Comparison of ENCODE assay signal across 35 mouse cellular contexts in genomic region chr14:34544001-34544400, GRCm38 (mm10). TPM values are rescaled to one million over a fixed set of nuclear protein-coding genes. Genes with fewer than 3 reads are reported as not detected.
DNase-seq lines count a peak whose midpoint lies in the region; ATAC-seq lines count a peak whose summit lies in the region.
"Had no signal": no experiment of that assay in that cellular context is flagged by ENCODE, and none has a peak within 500 bp of the region (broad histone marks: within the 10 kb centered on the region; RNA-seq: fewer than 3 reads in every experiment).

No protein-coding gene starts in this region.

- H3K27ac ChIP-seq in heart, embryonic 13.5 days (replicated peaks), result peak overlapping the region; percentile 96
- H3K27ac ChIP-seq in intestine, embryonic 15.5 days, result peak overlapping the region; percentile 58
- H3K27ac ChIP-seq: forebrain, embryonic 13.5 days; hindbrain, embryonic 13.5 days; layer of hippocampus, adult 2 months; liver, embryonic 12.5 days; macrophage; midbrain, embryonic 13.5 days; neural tube, embryonic 15.5 days; stomach, embryonic 15.5 days had no signal

- ATAC-seq in heart, embryonic 13.5 days (ENCODE audit: extremely low read depth, insufficient number of reproducible peaks, low FRiP score, low TSS enrichment), result peak; percentile 35; the same call in 1 of the 2 replicates
- ATAC-seq in intestine, embryonic 15.5 days, result no peak
- ATAC-seq: forebrain, embryonic 13.5 days; liver, embryonic 12.5 days; liver, postnatal 0 days; midbrain, embryonic 13.5 days had no signal

- H3K9ac ChIP-seq in heart, embryonic 13.5 days, result peak overlapping the region; percentile 71
- H3K9ac ChIP-seq in intestine, embryonic 15.5 days, result no peak overlapping the region
- H3K9ac ChIP-seq: forebrain, embryonic 13.5 days; hindbrain, embryonic 13.5 days; liver, embryonic 12.5 days; liver, postnatal 0 days; midbrain, embryonic 13.5 days; neural tube, embryonic 15.5 days; stomach, embryonic 15.5 days had no signal

- WGBS in heart, embryonic 13.5 days, result 47% methylated on average over 6 of the region's 6 CpGs
- WGBS in intestine, embryonic 15.5 days, result 90% methylated on average over 6 of the region's 6 CpGs

- DNase-seq in heart, adult 11 months, result peak; percentile 91
- no peak for DNase-seq in heart, postnatal 36 days
- DNase-seq in heart, postnatal 4 days, result no peak
- DNase-seq in layer of hippocampus, postnatal 14 days (ENCODE audit: low spot score in 2 of 2), result no peak
- no peak for DNase-seq in adrenal gland, postnatal 36 days
- DNase-seq: adrenal gland, adult 8-10 months; cerebellum, adult 9-10 months; cerebellum, postnatal 36 days; gastrocnemius, postnatal 25 days; kidney, adult 2 months; kidney, postnatal 36 days; left cerebral cortex, postnatal 4 days; liver, postnatal 0 days; right cerebral cortex, postnatal 25 days; thymus, adult 18-20 months; thymus, postnatal 25 days had no signal

- peaks cover 4% of the 10 kb centered on the region; the same call in 1 of the 2 replicates for H3K27me3 ChIP-seq in heart, embryonic 13.5 days (replicated peaks)
- H3K27me3 ChIP-seq in intestine, embryonic 15.5 days (replicated peaks), result 0 out of 2 replicates have a peak, but pooled peaks cover 2% of the 10 kb centered on the region
- H3K27me3 ChIP-seq: neural tube, embryonic 15.5 days; stomach, embryonic 15.5 days had no signal

- no peaks in the 10 kb centered on the region for H3K9me3 ChIP-seq in heart, embryonic 13.5 days
- no peaks in the 10 kb centered on the region for H3K9me3 ChIP-seq in intestine, embryonic 15.5 days
- H3K9me3 ChIP-seq: forebrain, embryonic 13.5 days; G1E; hindbrain, embryonic 13.5 days; liver, embryonic 12.5 days; midbrain, embryonic 13.5 days; neural tube, embryonic 15.5 days; stomach, embryonic 15.5 days had no signal

- peak overlapping the region; percentile 37 for H3K4me2 ChIP-seq in heart, embryonic 13.5 days
- no peak overlapping the region for H3K4me2 ChIP-seq in intestine, embryonic 15.5 days (replicated peaks)
- H3K4me2 ChIP-seq: forebrain, embryonic 13.5 days; hindbrain, embryonic 13.5 days; liver, embryonic 12.5 days; midbrain, embryonic 13.5 days; neural tube, embryonic 15.5 days; stomach, embryonic 15.5 days had no signal

- peaks cover 78% of the 10 kb centered on the region for H3K4me1 ChIP-seq in heart, embryonic 13.5 days
- peaks cover 22% of the 10 kb centered on the region for H3K4me1 ChIP-seq in intestine, embryonic 15.5 days (replicated peaks)

- H3K4me3 ChIP-seq in heart, embryonic 13.5 days, result no peak overlapping the region
- H3K4me3 ChIP-seq in intestine, embryonic 15.5 days (replicated peaks), result no peak overlapping the region
- H3K4me3 ChIP-seq: forebrain, embryonic 13.5 days; hindbrain, embryonic 13.5 days; layer of hippocampus, adult 2 months; liver, embryonic 12.5 days; midbrain, embryonic 13.5 days; neural tube, embryonic 15.5 days; stomach, embryonic 15.5 days had no signal

- H3K36me3 ChIP-seq in heart, embryonic 13.5 days, result peaks cover 69% of the 10 kb centered on the region
- no peaks in the 10 kb centered on the region for H3K36me3 ChIP-seq in intestine, embryonic 15.5 days
- H3K36me3 ChIP-seq: G1E; hindbrain, embryonic 13.5 days; liver, embryonic 12.5 days; midbrain, embryonic 13.5 days; neural tube, embryonic 15.5 days; stomach, embryonic 15.5 days had no signal

- intact Hi-C loops in heart, postnatal 36 days (cut with DNase I), result no loop called here

RNA-seq across cellular contexts. Expression of gene 9230112D13Rik, which starts 21.4 kb away (rescaled TPM):
- not detected for total RNA-seq in heart, postnatal 36 days (2021)
- not detected in 2 replicates for polyA plus RNA-seq in heart, embryonic 13.5 days (2015; fragmentation: Nextera tagmentation; extraction: Ambion mirVana)
- not detected for total RNA-seq in heart, postnatal 4 days (2021)
- polyA plus RNA-seq in intestine, embryonic 15.5 days (2015; fragmentation: Nextera tagmentation; extraction: Ambion mirVana), result not detected in 2 replicates
- not detected for total RNA-seq in layer of hippocampus, postnatal 14 days (2021)
- total RNA-seq in adrenal gland, postnatal 36 days (2021), result not detected
- total RNA-seq: adrenal gland, adult 8-10 months; G1E; gastrocnemius, postnatal 25 days; heart, postnatal 10 days; layer of hippocampus, adult 2 months; layer of hippocampus, postnatal 25 days; left cerebral cortex, adult 8-10 months; left cerebral cortex, postnatal 4 days; megakaryocyte-erythroid progenitor cell, adult 5-6 weeks had no signal
- polyA plus RNA-seq: embryonic facial prominence, embryonic 11.5 days; forebrain, embryonic 13.5 days; G1E; hindbrain, embryonic 13.5 days; kidney, adult 2 months; kidney, embryonic 16.5 days; limb, embryonic 14.5 days; liver, embryonic 12.5 days; liver, postnatal 0 days; lung, embryonic 16.5 days; macrophage; midbrain, embryonic 13.5 days; neural tube, embryonic 15.5 days; stomach, embryonic 15.5 days had no signal

RNA-seq across cellular contexts. Expression of gene Bmpr1a, which starts 40.9 kb away (rescaled TPM):
- 10 to 100 TPM; 60.5 to 71.4 TPM for total RNA-seq in heart, postnatal 36 days (2021)
- polyA plus RNA-seq in heart, embryonic 13.5 days (2015; fragmentation: Nextera tagmentation; extraction: Ambion mirVana), result 37.1 and 37.4 TPM in 2 replicates
- 100 to 1,000 TPM; 107 to 115 TPM for total RNA-seq in heart, postnatal 4 days (2021)
- polyA plus RNA-seq in intestine, embryonic 15.5 days (2015; fragmentation: Nextera tagmentation; extraction: Ambion mirVana), result 34.8 and 41.3 TPM in 2 replicates
- total RNA-seq in layer of hippocampus, postnatal 14 days (2021), result 10 to 100 TPM; 38.3 to 41.4 TPM
- total RNA-seq in adrenal gland, postnatal 36 days (2021), result 10 to 100 TPM; 58.6 to 74.3 TPM
- total RNA-seq: megakaryocyte-erythroid progenitor cell, adult 5-6 weeks had no signal
- polyA plus RNA-seq: G1E had no signal

RNA-seq across cellular contexts. Expression of gene Ldb3, which starts 44.5 kb away (rescaled TPM):
- total RNA-seq in heart, postnatal 36 days (2021), result 100 to 1,000 TPM; 988 to 990 TPM
- polyA plus RNA-seq in heart, embryonic 13.5 days (2015; fragmentation: Nextera tagmentation; extraction: Ambion mirVana), result 226 and 249 TPM in 2 replicates
- 100 to 1,000 TPM; 709 to 766 TPM for total RNA-seq in heart, postnatal 4 days (2021)
- 7.6 and 7.8 TPM in 2 replicates for polyA plus RNA-seq in intestine, embryonic 15.5 days (2015; fragmentation: Nextera tagmentation; extraction: Ambion mirVana)
- total RNA-seq in layer of hippocampus, postnatal 14 days (2021), result 1 to 10 TPM; 2.7 to 2.8 TPM
- 1 to 10 TPM in 1 of 2 experiments, under 1 TPM in 1; 0.46 to 1.1 TPM for total RNA-seq in adrenal gland, postnatal 36 days (2021)
- total RNA-seq: megakaryocyte-erythroid progenitor cell, adult 5-6 weeks had no signal
- polyA plus RNA-seq: G1E, macrophage had no signal

RNA-seq across cellular contexts. Expression of gene Opn4, which starts 55.9 kb away (rescaled TPM):
- total RNA-seq in heart, postnatal 36 days (2021), result 1 to 10 TPM; 2.2 to 3.1 TPM
- 4.8 and 5.8 TPM in 2 replicates for polyA plus RNA-seq in heart, embryonic 13.5 days (2015; fragmentation: Nextera tagmentation; extraction: Ambion mirVana)
- total RNA-seq in heart, postnatal 4 days (2021), result 1 to 10 TPM; 2.9 to 4.8 TPM
- polyA plus RNA-seq in intestine, embryonic 15.5 days (2015; fragmentation: Nextera tagmentation; extraction: Ambion mirVana), result 0.37 TPM in 1 of 2 replicates, not detected in the other
- not detected for total RNA-seq in layer of hippocampus, postnatal 14 days (2021)
- not detected for total RNA-seq in adrenal gland, postnatal 36 days (2021)
- total RNA-seq: gastrocnemius, postnatal 25 days; layer of hippocampus, adult 2 months; layer of hippocampus, postnatal 25 days; left cerebral cortex, adult 8-10 months; left cerebral cortex, postnatal 4 days; megakaryocyte-erythroid progenitor cell, adult 5-6 weeks had no signal
- polyA plus RNA-seq: embryonic facial prominence, embryonic 11.5 days; forebrain, embryonic 13.5 days; G1E; hindbrain, embryonic 13.5 days; kidney, adult 2 months; liver, embryonic 12.5 days; liver, postnatal 0 days; macrophage; stomach, embryonic 15.5 days had no signal

Comparison
In these comparisons a context has a peak if more than half of its experiments do, and no peak if none do; other contexts are left out.
1. RNA of gene Ldb3, which starts 44.5 kb away (total RNA-seq): 988 to 990 TPM in heart, postnatal 36 days and 709 to 766 TPM in heart, postnatal 4 days; 2.7 to 2.8 TPM in layer of hippocampus, postnatal 14 days and 0.46 to 1.1 TPM in adrenal gland, postnatal 36 days; every median in the first group is over 100 times any median in the second.